Mouse (Mus musculus) MEL (cell line): Measurements from ENCODE around the gene Zkscan17. TPM values are rescaled to one million over a fixed set of nuclear protein-coding genes. Genes with fewer than 3 reads are reported as not detected.

Experiments used
- DNase-seq: peaks from one replicate; pipeline ENCODE4 v3.0.0; 2011; ENCODE audit warnings: low read depth, low spot score
- H3K27ac ChIP-seq: 2 replicates; pipeline ENCODE4 v1.5.1; 2012; ENCODE audit warnings: low read depth, mild to moderate bottlenecking, control low read depth, low read length, moderate library complexity; ENCODE audit not compliant: control insufficient read depth
- H3K27me3 ChIP-seq, 2 experiments: fragments of 150-350 bp in 1 of 2; sonication (generic) in 1 of 2; 2 replicates each; pipeline ENCODE4 v1.6.1; 2012; ENCODE audit warnings: low read length in 2 of 2, mild to moderate bottlenecking in 2 of 2, improper control_type of control experiment in 1 of 2, moderate library complexity in 1 of 2; ENCODE audit not compliant: insufficient read depth in 2 of 2, control insufficient read depth in 1 of 2
- H3K36me3 ChIP-seq, 2 experiments: 2 replicates each; pipeline ENCODE4 v1.6.1; 2012 to 2014; ENCODE audit warnings: low read length in 2 of 2, improper control_type of control experiment in 1 of 2, inconsistent platforms in 1 of 2, mild to moderate bottlenecking in 1 of 2; ENCODE audit not compliant: insufficient read depth in 2 of 2, control insufficient read depth in 1 of 2
- H3K4me1 ChIP-seq, 2 experiments: fragments of 150-350 bp in 1 of 2; sonication (generic) in 1 of 2; 2 replicates each; pipeline ENCODE4 v1.6.1; 2012; ENCODE audit warnings: low read length in 2 of 2, improper control_type of control experiment in 1 of 2, mild to moderate bottlenecking in 1 of 2; ENCODE audit not compliant: insufficient read depth in 2 of 2, control insufficient read depth in 1 of 2
- H3K4me3 ChIP-seq, 2 experiments: fragments of 150-350 bp in 1 of 2; sonication (generic) in 1 of 2; 2 replicates each; pipeline ENCODE4 v1.5.1; 2012; ENCODE audit warnings: low read depth in 2 of 2, low read length in 2 of 2, mild to moderate bottlenecking in 2 of 2, moderate library complexity in 2 of 2, control low read depth in 1 of 2, improper control_type of control experiment in 1 of 2; ENCODE audit not compliant: control insufficient read depth in 1 of 2, insufficient read depth in 1 of 2
- H3K79me2 ChIP-seq: 2 replicates; pipeline ENCODE4 v1.6.1; 2012; ENCODE audit warnings: mild to moderate bottlenecking, low read length, moderate library complexity; ENCODE audit not compliant: control insufficient read depth, poor library complexity, insufficient read depth
- H3K9ac ChIP-seq: 2 replicates; pipeline ENCODE4 v1.6.1; 2012; ENCODE audit warnings: low read depth, mild to moderate bottlenecking, control low read depth, low read length, moderate library complexity; ENCODE audit not compliant: control insufficient read depth, poor library complexity, severe bottlenecking
- H3K9me3 ChIP-seq: fragments of 150-350 bp; sonication (generic); replicated peaks from 2 replicates; pipeline ENCODE4 v1.6.1; 2012; ENCODE audit warnings: mild to moderate bottlenecking, low read length, improper control_type of control experiment, moderate library complexity; ENCODE audit not compliant: insufficient read depth
- CTCF ChIP-seq, 3 experiments: IDR thresholded peaks in 2 of 3; conservative IDR thresholded peaks in 1 of 3; 2 replicates each; pipeline ENCODE4 v1.5.1; 2011 to 2012; ENCODE audit warnings: low read length in 3 of 3, low read depth in 2 of 3, mild to moderate bottlenecking in 2 of 3, improper control_type of control experiment in 1 of 3, inconsistent platforms in 1 of 3, mixed read lengths in 1 of 3, moderate library complexity in 1 of 3; ENCODE audit not compliant: control insufficient read depth in 1 of 3, insufficient read depth in 1 of 3, poor library complexity in 1 of 3, severe bottlenecking in 1 of 3
- GATA1 ChIP-seq: IDR thresholded peaks from 2 replicates; pipeline ENCODE4 v1.6.1; 2011; ENCODE audit warnings: low read depth, low read length, improper control_type of control experiment
- HCFC1 ChIP-seq: IDR thresholded peaks from 2 replicates; pipeline ENCODE4 v1.6.1; 2012; ENCODE audit warnings: low read depth, mild to moderate bottlenecking, inconsistent platforms, low read length, improper control_type of control experiment, moderate library complexity
- KAT2A ChIP-seq: conservative IDR thresholded peaks from 2 replicates; pipeline ENCODE4 v1.6.1; 2012; ENCODE audit warnings: low read depth, low read length, improper control_type of control experiment, inconsistent platforms
- MEF2A ChIP-seq: IDR thresholded peaks from 2 replicates; pipeline ENCODE4 v1.6.1; 2014; ENCODE audit warnings: low read depth, mild to moderate bottlenecking, inconsistent platforms, low read length, improper control_type of control experiment; ENCODE audit not compliant: poor library complexity, insufficient replicate concordance, severe bottlenecking; ENCODE audit errors: extremely low read depth
- MXI1 ChIP-seq: IDR thresholded peaks from 2 replicates; pipeline ENCODE4 v1.6.1; 2011; ENCODE audit warnings: mild to moderate bottlenecking, low read depth, low read length, improper control_type of control experiment
- MYB ChIP-seq: IDR thresholded peaks from 2 replicates; pipeline ENCODE4 v1.6.1; 2011; ENCODE audit warnings: mild to moderate bottlenecking, low read depth, low read length, improper control_type of control experiment
- POLR2A ChIP-seq, 2 experiments: IDR thresholded peaks; 2 replicates each; pipeline ENCODE4 v1.6.1; 2011 to 2012; ENCODE audit warnings: low read length in 2 of 2, mild to moderate bottlenecking in 2 of 2, control low read depth in 1 of 2, improper control_type of control experiment in 1 of 2, low read depth in 1 of 2, moderate library complexity in 1 of 2; ENCODE audit not compliant: control insufficient read depth in 1 of 2, insufficient read depth in 1 of 2, poor library complexity in 1 of 2
- SIN3A ChIP-seq: IDR thresholded peaks from 2 replicates; pipeline ENCODE4 v1.6.1; 2012; ENCODE audit warnings: low read length, improper control_type of control experiment, inconsistent platforms
- USF1 ChIP-seq: IDR thresholded peaks from 2 replicates; pipeline ENCODE4 v1.6.1; 2014; ENCODE audit warnings: low read depth, mild to moderate bottlenecking, inconsistent platforms, low read length, improper control_type of control experiment, moderate library complexity
- USF2 ChIP-seq, 2 experiments: IDR thresholded peaks; 2 replicates each; pipeline ENCODE4 v1.6.1; 2011 to 2012; ENCODE audit warnings: improper control_type of control experiment in 2 of 2, low read length in 2 of 2, borderline replicate concordance in 1 of 2, inconsistent platforms in 1 of 2, low read depth in 1 of 2, mild to moderate bottlenecking in 1 of 2; ENCODE audit not compliant: insufficient read depth in 1 of 2
- ZC3H11A ChIP-seq: IDR thresholded peaks from 2 replicates; pipeline ENCODE4 v1.6.1; 2012; ENCODE audit warnings: low read depth, mild to moderate bottlenecking, inconsistent platforms, low read length, improper control_type of control experiment
- polyA plus RNA-seq, 2 experiments: library from polyadenylated mRNA; stranded (reverse) in 1 of 2; unstranded in 1 of 2; fragments of >175 nt in 1 of 2; fragments of >200 nt in 1 of 2; gene quantifications; 2 replicates each; pipeline versions ENCODE4 v1.2.1 to v1.2.4; 2012; ENCODE audit warnings: low replicate concordance in 2 of 2, low read depth in 1 of 2; ENCODE audit not compliant: insufficient read length in 2 of 2, insufficient read depth in 1 of 2, missing spikeins in 1 of 2
- total RNA-seq: library from RNA; depleted of rRNA; stranded (reverse); fragments of 300-350 nt; gene quantifications from 2 replicates; pipeline ENCODE4 v1.2.3, GENCODE M21; 2012

The Zkscan17 gene
- total and polyA plus RNA-seq, 3 experiments: 31.7 to 49.6 TPM; not detected in 1

GRCm38 (mm10) chr11:59477240-59477639 is 49.3 kb downstream of the Zkscan17 start:
- Histone ChIP-seq H3K27ac (no peak overlapping the region), H3K27me3 (peaks cover 0 to 3% of the 10 kb centered on the region in 2 experiments; a peak in 3 of 4 replicates), H3K9me3 (no peaks in the 10 kb centered on the region), H3K4me1 (peaks cover 0 to 6% of the 10 kb centered on the region in 2 experiments; a peak in 1 of 4 replicates), H3K79me2 (no peaks in the 10 kb centered on the region), H3K36me3 (no peaks in the 10 kb centered on the region), H3K4me3 (no peak overlapping the region; a peak in 1 of 4 replicates), H3K9ac (no peak overlapping the region)
- no peak for TF ChIP-seq CTCF (IDR thresholded peaks at IDR 0.05 in 2 of 3, conservative IDR thresholded peaks at IDR 0.05 in 1 of 3; ENCODE audit: control insufficient read depth in 1 of 3, insufficient read depth in 1 of 3, low read depth in 2 of 3, low read length in 3 of 3, poor library complexity in 1 of 3, severe bottlenecking in 1 of 3)
- peak; percentile 38; the same call in 1 of the 2 replicates for TF ChIP-seq MXI1
- no peak for TF ChIP-seq SIN3A
- TF ChIP-seq KAT2A: 0 out of 2 replicates have a peak, but pooled peaks have one; percentile 24
- TF ChIP-seq USF1: peak; percentile 91
- TF ChIP-seq USF2 (IDR thresholded peaks at IDR 0.05; ENCODE audit: borderline replicate concordance in 1 of 2, insufficient read depth in 1 of 2, low read depth in 1 of 2, low read length in 2 of 2): peak in 1 of 2 experiments; percentile 70; a peak in 1 of 4 replicates
- peak; percentile 38 for DNase-seq

GRCm38 (mm10) chr11:59472326-59472677 is 54.2 kb downstream of the Zkscan17 start, which contains the start of gene Zfp867:
TSS of gene Zfp867 (minus strand) at chr11:59472474.
- peaks cover 0 to 3% of the 10 kb centered on the region in 2 experiments; a peak in 1 of 4 replicates for H3K4me1 ChIP-seq
- no peak within 1 kb of the TSS for H3K9ac ChIP-seq
- no peak within 1 kb of the TSS for H3K27ac ChIP-seq
- no peak within 1 kb of the TSS for H3K4me3 ChIP-seq
- peaks cover 0 to 2% of the 10 kb centered on the region in 2 experiments; a peak in 2 of 4 replicates for H3K27me3 ChIP-seq
- no peaks in the 10 kb centered on the region for H3K36me3 ChIP-seq
- no peak for TF ChIP-seq ZC3H11A
- TF ChIP-seq POLR2A (IDR thresholded peaks at IDR 0.05; ENCODE audit: control insufficient read depth in 1 of 2, insufficient read depth in 1 of 2, low read depth in 1 of 2, low read length in 2 of 2, poor library complexity in 1 of 2): 0 out of 4 replicates have a peak, but pooled peaks of 1 of the 2 experiments have one; percentile 31
- no peak for DNase-seq
- H3K79me2 ChIP-seq: no peaks in the 10 kb centered on the region
- no peaks in the 10 kb centered on the region for H3K9me3 ChIP-seq

DNA sequence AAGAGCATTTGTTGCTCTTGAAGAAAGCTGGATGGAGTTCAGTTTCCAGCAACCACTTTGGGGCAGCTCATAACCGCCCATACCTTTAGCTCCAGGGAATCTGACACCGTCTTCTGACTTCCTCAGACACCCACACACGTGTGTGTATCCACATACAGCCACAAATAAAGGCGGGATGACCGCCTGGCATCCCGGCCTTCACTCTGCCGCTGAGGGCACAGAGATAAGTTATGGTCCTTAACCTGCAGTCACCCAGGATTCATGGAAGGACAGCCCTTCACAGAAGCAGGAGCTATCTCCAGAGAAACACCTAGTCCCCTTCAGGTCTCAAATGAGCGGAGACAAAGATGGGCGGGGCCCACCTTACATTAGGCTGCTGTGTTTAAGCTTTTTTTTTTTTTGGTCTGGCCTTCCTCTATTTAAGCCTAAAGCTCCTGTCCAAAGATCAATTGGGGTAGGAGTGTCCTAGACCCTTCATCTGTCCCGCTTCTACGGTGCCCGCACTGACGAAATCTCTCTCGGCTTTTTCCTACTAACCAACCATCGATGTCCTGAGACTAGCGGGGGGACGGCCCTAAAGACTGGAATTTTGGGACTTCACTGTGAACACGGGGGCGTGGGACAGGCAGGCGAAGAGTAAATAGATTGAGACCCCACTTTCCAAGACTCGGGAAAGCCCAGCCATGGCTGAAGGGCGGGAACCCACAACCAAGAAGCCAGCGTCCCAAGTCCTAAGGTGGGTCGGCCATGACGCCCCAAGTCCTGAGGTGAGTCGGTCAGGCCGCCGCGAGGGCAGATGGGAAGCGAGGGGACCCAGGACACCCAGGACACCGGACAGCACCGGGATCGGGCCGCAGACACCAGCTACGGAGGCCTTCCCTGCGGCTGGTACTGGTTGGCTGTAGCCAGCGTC is 54.9 kb downstream of the Zkscan17 start:
- TF ChIP-seq MEF2A: no peak
- TF ChIP-seq GATA1: no peak
- TF ChIP-seq HCFC1: no peak
- no peak for TF ChIP-seq MYB
- Histone ChIP-seq H3K4me3 (no peak overlapping the region), H3K4me1 (no peaks in the 10 kb centered on the region), H3K36me3 (no peaks in the 10 kb centered on the region), H3K9ac (no peak overlapping the region), H3K27me3 (peaks cover 0 to 2% of the 10 kb centered on the region in 2 experiments; a peak in 2 of 4 replicates), H3K27ac (no peak overlapping the region), H3K9me3 (no peaks in the 10 kb centered on the region), H3K79me2 (no peaks in the 10 kb centered on the region)
- no peak for DNase-seq
